Mouse (Mus musculus): Measurements from ENCODE around the gene Zfp54. TPM values are rescaled to one million over a fixed set of nuclear protein-coding genes. Genes with fewer than 3 reads are reported as not detected.
"Not testable (repeated sequence)": the region's sequence is repeated elsewhere in the genome, so short reads cannot be mapped to it uniquely, and the experiment has no call there.

The Zfp54 gene
- polyA plus RNA-seq, 1 experiment from 2014 or later = 2.4 TPM

DNA sequence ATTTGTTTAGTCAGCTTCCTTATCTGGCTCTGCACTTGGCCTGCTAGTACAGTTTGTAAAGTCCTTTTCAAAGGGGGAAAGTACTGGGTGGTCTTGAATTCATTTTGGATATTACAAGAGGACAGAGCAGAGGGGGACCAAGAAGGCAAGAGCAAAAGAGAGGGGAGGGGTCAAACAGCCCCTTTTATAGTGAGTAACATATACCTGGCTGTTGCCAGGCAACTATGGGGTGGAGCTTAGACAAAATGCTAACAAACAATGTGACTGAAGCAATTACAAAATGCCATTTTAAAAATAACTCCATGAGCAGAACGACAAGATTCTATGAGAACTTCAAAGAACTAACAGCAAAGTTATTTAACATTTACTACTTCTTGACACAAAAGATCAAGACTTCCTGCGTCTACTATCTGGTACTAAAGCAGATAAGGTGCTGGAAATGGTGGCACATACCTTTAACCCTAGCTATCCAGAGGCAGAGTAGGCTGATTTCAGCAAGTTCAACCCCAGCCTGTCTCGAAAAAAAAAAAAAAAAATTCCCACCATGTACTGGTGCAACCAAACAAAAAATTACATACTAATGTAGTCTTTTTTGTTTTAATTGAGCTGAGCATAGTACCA lies 49.1 kb downstream of the Zfp54 start:
- H3K27me3 ChIP-seq (ENCODE audit: control insufficient read depth, insufficient read depth, low read length) = no peaks in the 10 kb centered on the region
- no peaks in the 10 kb centered on the region for H3K4me1 ChIP-seq (replicated peaks; ENCODE audit: control insufficient read depth, insufficient read depth, low read length)
- H3K36me3 ChIP-seq (ENCODE audit: control insufficient read depth, insufficient read depth, low read length) = no peaks in the 10 kb centered on the region
- no peak overlapping the region for H3K4me3 ChIP-seq (ENCODE audit: low read depth, low read length)
- ATAC-seq (replicated peaks; ENCODE audit: low FRiP score) = no peak
- 77% methylated on average over 3 of the region's 3 CpGs for WGBS
- DNase-seq (ENCODE audit: low spot score) = no peak
- no peaks in the 10 kb centered on the region for H3K9me3 ChIP-seq (ENCODE audit: control insufficient read depth, low read length)
- no peak overlapping the region for H3K9ac ChIP-seq (ENCODE audit: low read length)
- H3K27ac ChIP-seq (ENCODE audit: low read depth, low read length) = no peak overlapping the region
- no peak overlapping the region for H3K4me2 ChIP-seq (ENCODE audit: low read depth, low read length, severe bottlenecking)

DNA sequence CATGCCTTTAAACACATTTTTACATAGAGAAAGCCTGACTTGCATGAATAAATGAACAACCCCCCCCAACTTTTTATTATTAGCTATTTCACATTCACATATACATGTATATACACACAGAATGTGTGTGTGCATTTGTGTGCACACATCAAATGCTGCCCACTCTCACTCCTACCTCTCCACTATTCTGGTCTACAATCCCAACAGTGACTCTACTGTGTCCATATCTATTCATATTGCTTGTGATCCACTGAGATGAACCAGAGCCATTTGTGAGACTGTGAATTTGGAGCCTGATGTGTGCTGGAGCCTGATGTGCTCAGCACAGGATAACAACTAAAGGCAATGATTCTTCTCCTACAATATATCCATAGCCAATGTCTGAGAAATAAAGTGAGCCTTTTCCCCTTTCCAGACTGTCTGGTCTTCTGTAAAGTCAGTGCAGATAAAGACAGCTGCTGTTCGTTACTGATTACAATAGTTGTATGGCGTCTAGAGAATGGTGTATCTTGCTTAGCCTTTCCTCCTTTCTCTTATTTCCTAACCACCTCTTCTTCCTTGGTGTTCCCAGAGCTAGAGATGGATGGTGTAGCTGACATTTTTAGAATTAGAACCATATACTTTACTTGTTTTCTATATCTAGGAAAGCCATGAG lies 49.8 kb downstream of the Zfp54 start:
- DNase-seq (ENCODE audit: low spot score) (no peak), ATAC-seq (replicated peaks; ENCODE audit: low FRiP score) (no peak)
- H3K27me3 ChIP-seq (ENCODE audit: control insufficient read depth, insufficient read depth, low read length) = no peaks in the 10 kb centered on the region
- H3K9ac ChIP-seq (ENCODE audit: low read length) = no peak overlapping the region
- H3K4me3 ChIP-seq (ENCODE audit: low read depth, low read length) = no peak overlapping the region
- no peak overlapping the region for H3K4me2 ChIP-seq (ENCODE audit: low read depth, low read length, severe bottlenecking)
- WGBS = 73% methylated on average over 2 of the region's 2 CpGs
- H3K36me3 ChIP-seq (ENCODE audit: control insufficient read depth, insufficient read depth, low read length) = no peaks in the 10 kb centered on the region
- no peak overlapping the region for H3K27ac ChIP-seq (ENCODE audit: low read depth, low read length)
- no peaks in the 10 kb centered on the region for H3K4me1 ChIP-seq (replicated peaks; ENCODE audit: control insufficient read depth, insufficient read depth, low read length)
- no peaks in the 10 kb centered on the region for H3K9me3 ChIP-seq (ENCODE audit: control insufficient read depth, low read length)

DNA sequence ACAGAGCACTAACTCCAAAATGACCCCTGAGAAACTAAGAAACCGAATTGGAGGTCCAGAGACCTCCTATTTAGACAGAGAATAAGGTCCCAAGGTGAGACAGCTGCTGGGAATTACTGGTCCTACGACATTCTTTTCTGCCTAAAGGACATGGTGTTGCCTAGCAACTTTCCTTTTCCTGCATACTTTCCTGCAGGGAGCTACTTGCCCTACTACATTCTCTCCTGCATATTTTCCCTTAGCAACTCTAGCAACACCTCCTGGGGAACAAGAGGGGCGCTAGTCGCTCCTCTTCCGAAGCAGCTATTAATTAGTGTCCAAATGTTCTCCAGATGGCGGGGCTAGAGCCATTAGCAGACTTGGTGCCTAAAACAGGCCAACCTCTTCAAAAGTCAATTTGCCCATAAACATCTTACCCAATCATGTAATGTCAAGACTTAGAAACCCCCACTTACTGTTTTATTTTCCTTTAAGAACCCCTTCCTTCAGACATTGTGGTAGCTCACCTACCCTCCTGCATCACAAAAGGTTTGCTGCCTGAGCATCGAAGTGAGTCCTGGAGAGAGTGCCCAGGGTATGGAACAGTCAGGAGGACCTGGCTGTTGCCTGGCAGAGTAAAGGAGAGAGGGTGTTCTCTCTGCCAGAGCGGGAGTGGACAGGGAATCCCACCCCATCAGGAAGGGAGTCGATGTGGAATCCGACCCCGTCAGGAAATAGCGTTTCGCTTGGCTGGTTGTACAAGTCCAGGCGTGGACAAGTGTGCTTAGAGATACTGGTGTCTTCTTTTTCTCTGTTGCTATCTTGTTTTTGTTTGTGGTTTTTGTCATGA lies 50.5 kb downstream of the Zfp54 start:
- ATAC-seq (replicated peaks; ENCODE audit: low FRiP score) (peak; percentile 73), DNase-seq (ENCODE audit: low spot score) (no peak)
- Histone ChIP-seq H3K36me3 (ENCODE audit: control insufficient read depth, insufficient read depth, low read length) (no peaks in the 10 kb centered on the region), H3K4me2 (ENCODE audit: low read depth, low read length, severe bottlenecking) (no peak overlapping the region), H3K27ac (ENCODE audit: low read depth, low read length) (no peak overlapping the region), H3K27me3 (ENCODE audit: control insufficient read depth, insufficient read depth, low read length) (no peaks in the 10 kb centered on the region), H3K4me3 (ENCODE audit: low read depth, low read length) (no peak overlapping the region), H3K9me3 (ENCODE audit: control insufficient read depth, low read length) (no peaks in the 10 kb centered on the region), H3K4me1 (replicated peaks; ENCODE audit: control insufficient read depth, insufficient read depth, low read length) (no peaks in the 10 kb centered on the region), H3K9ac (ENCODE audit: low read length) (no peak overlapping the region)
- WGBS = 39% methylated on average over 14 of the region's 14 CpGs

DNA sequence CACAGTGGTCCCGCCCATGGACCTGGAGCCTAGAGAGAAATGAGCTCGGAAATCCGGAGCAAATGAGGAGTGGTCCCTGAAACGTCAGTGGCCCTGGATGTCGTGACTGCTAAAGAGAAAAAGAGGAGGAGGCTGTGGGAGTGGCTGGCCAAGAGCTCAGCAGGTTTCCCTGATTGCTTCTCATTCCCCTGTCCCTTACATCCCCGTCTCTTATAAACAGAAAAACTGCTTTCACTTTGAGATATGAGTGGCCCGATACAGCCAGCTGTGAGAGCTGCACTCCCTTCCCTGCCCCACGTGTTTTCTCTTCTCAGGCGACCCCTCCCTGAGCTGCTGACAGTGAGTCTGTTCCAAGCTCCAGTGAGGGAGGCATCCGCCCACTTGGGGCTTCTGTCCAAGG lies 51.7 kb downstream of the Zfp54 start:
- not testable (repeated sequence) for H3K4me1 ChIP-seq (replicated peaks; ENCODE audit: control insufficient read depth, insufficient read depth, low read length); H3K27me3 ChIP-seq (ENCODE audit: control insufficient read depth, insufficient read depth, low read length); H3K27ac ChIP-seq (ENCODE audit: low read depth, low read length); DNase-seq (ENCODE audit: low spot score); H3K36me3 ChIP-seq (ENCODE audit: control insufficient read depth, insufficient read depth, low read length); H3K4me3 ChIP-seq (ENCODE audit: low read depth, low read length); ATAC-seq (replicated peaks; ENCODE audit: low FRiP score); H3K9me3 ChIP-seq (ENCODE audit: control insufficient read depth, low read length); H3K4me2 ChIP-seq (ENCODE audit: low read depth, low read length, severe bottlenecking); H3K9ac ChIP-seq (ENCODE audit: low read length)
- WGBS = 17% methylated on average over 9 of the region's 10 CpGs

DNA sequence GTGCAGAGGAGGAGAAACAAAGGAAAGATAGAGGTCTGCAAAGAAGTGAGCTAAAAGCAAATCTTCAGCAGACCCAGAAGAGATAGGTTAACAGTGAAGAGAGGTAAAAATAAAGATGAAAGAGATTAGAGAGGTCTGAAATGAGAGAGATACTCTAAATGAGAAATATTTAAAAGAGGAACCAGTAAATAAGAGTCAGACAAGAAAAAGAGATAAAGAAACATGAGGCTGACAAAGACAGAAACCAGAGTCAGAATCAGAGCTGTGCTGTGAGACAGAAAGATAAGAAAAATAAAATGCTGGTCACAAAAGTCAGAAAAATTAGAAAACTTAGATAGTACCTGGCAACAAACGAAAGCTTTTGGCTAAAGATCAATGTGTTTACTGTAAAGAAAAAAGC lies 52.3 kb downstream of the Zfp54 start:
- H3K4me3 ChIP-seq (ENCODE audit: low read depth, low read length); H3K27me3 ChIP-seq (ENCODE audit: control insufficient read depth, insufficient read depth, low read length); H3K9me3 ChIP-seq (ENCODE audit: control insufficient read depth, low read length); H3K4me2 ChIP-seq (ENCODE audit: low read depth, low read length, severe bottlenecking); ATAC-seq (replicated peaks; ENCODE audit: low FRiP score); H3K27ac ChIP-seq (ENCODE audit: low read depth, low read length); DNase-seq (ENCODE audit: low spot score); H3K4me1 ChIP-seq (replicated peaks; ENCODE audit: control insufficient read depth, insufficient read depth, low read length); H3K36me3 ChIP-seq (ENCODE audit: control insufficient read depth, insufficient read depth, low read length); H3K9ac ChIP-seq (ENCODE audit: low read length): not testable (repeated sequence)
- WGBS = 94% methylated on average over 1 of the region's 1 CpGs

DNA sequence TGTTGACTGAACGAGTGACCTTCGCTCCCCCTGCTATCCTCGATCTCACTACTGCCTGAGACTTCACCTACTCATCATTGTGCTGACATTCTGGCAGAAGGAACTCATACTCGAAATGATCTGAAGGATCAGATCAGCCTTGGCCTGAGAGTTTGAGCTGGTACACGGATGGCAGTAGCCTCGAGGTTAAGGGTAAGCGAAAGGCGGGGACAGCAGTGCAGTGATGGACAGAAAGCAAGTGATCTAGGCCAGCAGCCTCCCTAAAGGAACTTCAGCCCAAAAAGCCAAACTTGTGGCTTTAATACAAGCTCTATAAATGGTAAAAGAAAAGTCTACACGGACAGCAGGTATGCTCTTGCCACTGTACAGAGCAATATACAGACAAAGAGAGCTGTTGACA lies 53.3 kb downstream of the Zfp54 start:
- not testable (repeated sequence) for ATAC-seq (replicated peaks; ENCODE audit: low FRiP score); DNase-seq (ENCODE audit: low spot score); H3K36me3 ChIP-seq (ENCODE audit: control insufficient read depth, insufficient read depth, low read length); H3K27ac ChIP-seq (ENCODE audit: low read depth, low read length); H3K9ac ChIP-seq (ENCODE audit: low read length); H3K4me3 ChIP-seq (ENCODE audit: low read depth, low read length); H3K9me3 ChIP-seq (ENCODE audit: control insufficient read depth, low read length); H3K4me1 ChIP-seq (replicated peaks; ENCODE audit: control insufficient read depth, insufficient read depth, low read length); H3K27me3 ChIP-seq (ENCODE audit: control insufficient read depth, insufficient read depth, low read length); H3K4me2 ChIP-seq (ENCODE audit: low read depth, low read length, severe bottlenecking)
- 93% methylated on average over 4 of the region's 9 CpGs for WGBS

DNA sequence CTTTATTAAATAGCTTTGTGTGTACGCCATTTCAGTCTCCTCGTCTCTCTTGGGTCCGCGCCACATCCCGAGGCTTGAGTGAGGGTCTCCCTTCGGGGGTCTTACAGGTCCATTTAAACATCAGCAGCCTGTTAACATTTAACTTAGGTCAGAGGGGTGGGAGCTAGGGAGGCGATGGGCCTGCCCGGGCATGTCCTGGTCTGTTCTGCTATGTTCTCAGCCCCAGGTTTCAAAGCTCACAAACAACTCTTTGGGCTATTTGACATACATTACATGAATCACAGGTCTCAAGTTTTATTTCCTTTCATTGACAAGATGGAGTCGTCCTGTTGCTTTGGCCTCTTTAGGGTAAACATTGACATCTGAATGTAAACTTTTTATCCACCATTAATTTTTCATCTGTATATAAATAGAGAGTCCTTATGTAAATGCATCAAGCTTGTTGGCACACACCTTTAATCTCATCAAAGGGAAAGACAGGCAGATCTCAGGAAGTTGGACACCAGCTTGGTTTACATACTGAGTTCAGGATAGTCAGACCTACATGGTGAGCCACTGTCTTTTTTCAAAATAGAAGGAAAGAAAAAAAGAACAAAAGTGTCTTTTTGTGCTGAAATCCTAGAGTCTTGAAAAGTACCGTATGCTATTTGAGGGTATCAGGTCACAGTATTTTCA lies 55.2 kb downstream of the Zfp54 start:
- not testable (repeated sequence) for H3K27ac ChIP-seq (ENCODE audit: low read depth, low read length); H3K4me3 ChIP-seq (ENCODE audit: low read depth, low read length); H3K9me3 ChIP-seq (ENCODE audit: control insufficient read depth, low read length); H3K9ac ChIP-seq (ENCODE audit: low read length); H3K27me3 ChIP-seq (ENCODE audit: control insufficient read depth, insufficient read depth, low read length); ATAC-seq (replicated peaks; ENCODE audit: low FRiP score); H3K4me2 ChIP-seq (ENCODE audit: low read depth, low read length, severe bottlenecking); H3K4me1 ChIP-seq (replicated peaks; ENCODE audit: control insufficient read depth, insufficient read depth, low read length); H3K36me3 ChIP-seq (ENCODE audit: control insufficient read depth, insufficient read depth, low read length); DNase-seq (ENCODE audit: low spot score)
- WGBS = 94% methylated on average over 9 of the region's 10 CpGs
